Mouse (Mus musculus): Measurements from ENCODE around the gene Glipr1.

GRCm38 (mm10) chr10:111996549-111996904, 5.9 kb downstream of the Glipr1 start:
- TF ChIP-seq CTCF (IDR thresholded peaks at IDR 0.05; ENCODE audit: borderline replicate concordance, extremely low read depth, insufficient read depth, insufficient read length) (no peak), POLR2A (IDR thresholded peaks at IDR 0.05; ENCODE audit: borderline replicate concordance, extremely low read depth, insufficient read depth, insufficient read length, poor library complexity, severe bottlenecking) (no peak)

All from brain, embryonic 14.5 days (tissue).